Mouse (Mus musculus): Measurements from ENCODE around the gene Kcnmb4.

GRCm38 (mm10) chr10:116397573-116397972 lies 76.1 kb downstream of the Kcnmb4 start:
- no peak for TF ChIP-seq CTCF (IDR thresholded peaks at IDR 0.05; ENCODE audit: extremely low read depth, insufficient read depth, low read length)
- TF ChIP-seq POLR2A (IDR thresholded peaks at IDR 0.05; ENCODE audit: extremely low read depth, insufficient read depth, low read length), result no peak
